Mouse (Mus musculus): ENCODE measurements around the gene Ppil4.
"Not testable (repeated sequence)": the region's sequence is repeated elsewhere in the genome, so short reads cannot be mapped to it uniquely, and the experiment has no call there.

Gene Ppil4

GRCm38 (mm10) chr10:7792751-7793385 is at the start of gene Ppil4, which contains the start of gene Ginm1:
Gene Ppil4, plus strand, starts transcription at chr10:7792891.
Gene Ginm1, minus strand, starts transcription at chr10:7792824.
- peak; percentile 92 to 95 for DNase-seq

- not testable (repeated sequence) for DNase-seq
Observed at GRCm38 (mm10) chr10:7745528-7745927, 47.2 kb upstream of the Ppil4 start.

DNA sequence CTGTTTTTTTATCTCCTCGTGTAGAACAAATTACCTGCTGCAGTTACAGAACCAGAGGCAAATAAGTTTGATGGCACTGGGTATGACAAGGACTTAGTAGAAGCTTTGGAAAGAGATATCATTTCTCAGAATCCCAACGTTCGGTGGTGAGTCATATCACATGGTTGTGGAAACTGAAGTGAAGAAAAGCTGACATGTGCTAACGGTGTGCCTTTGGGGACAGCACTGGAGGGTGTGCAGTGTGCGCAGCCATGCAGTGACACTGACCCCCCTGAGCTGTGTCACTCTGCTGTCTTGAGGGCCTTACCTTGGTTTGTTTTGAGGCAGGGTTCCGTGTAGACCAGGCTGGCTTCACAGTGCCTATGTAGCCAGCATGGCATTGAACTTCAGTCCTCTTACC is 43.9 kb upstream of the Ppil4 start:
- no peak for DNase-seq

DNA sequence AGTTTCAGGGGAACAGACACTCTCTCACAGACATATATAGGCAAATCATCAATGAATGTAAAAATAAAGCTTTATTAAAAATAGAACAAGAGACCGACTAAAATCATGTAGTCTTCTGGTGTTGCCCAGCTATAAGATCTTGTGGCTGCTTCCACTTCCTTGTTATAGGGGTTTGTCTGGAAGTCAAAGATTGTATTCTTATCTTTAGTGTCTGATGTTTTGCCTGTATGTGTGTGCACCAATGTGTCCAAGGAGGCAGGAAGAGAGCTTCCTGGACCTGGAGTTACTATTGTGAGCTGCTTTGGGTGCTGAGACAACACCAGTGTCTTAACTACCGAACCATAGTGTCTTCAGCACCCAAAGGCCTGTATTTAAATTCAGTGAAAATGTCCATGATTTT is 35.1 kb upstream of the Ppil4 start:
- no peak for DNase-seq

GRCm38 (mm10) chr10:7772346-7772745 is 20.3 kb upstream of the Ppil4 start:
- DNase-seq: no peak

GRCm38 (mm10) chr10:7772769-7773168 is 19.9 kb upstream of the Ppil4 start:
- DNase-seq: no peak

GRCm38 (mm10) chr10:7775421-7775820 is 17.3 kb upstream of the Ppil4 start:
- no peak for DNase-seq

DNA sequence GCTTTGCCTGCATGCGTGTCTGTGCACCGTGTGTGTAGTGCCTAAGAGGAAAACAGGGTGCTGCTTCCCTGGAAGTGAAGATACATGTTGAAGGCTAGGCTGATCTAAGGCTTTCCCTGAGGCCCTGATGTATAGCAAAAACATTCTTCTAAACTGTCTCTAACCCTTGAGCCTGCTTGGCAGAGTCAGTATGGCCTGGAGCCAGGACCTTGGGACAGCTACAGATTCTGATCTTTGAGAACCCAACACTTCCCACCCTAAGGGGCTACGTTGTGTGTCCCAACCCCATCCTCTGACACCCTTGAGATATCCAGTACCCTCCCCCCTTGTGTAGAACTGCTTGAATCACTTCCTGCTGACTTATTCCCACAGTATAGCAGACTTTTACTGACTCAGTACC is 14.3 kb upstream of the Ppil4 start:
- DNase-seq: no peak

DNA sequence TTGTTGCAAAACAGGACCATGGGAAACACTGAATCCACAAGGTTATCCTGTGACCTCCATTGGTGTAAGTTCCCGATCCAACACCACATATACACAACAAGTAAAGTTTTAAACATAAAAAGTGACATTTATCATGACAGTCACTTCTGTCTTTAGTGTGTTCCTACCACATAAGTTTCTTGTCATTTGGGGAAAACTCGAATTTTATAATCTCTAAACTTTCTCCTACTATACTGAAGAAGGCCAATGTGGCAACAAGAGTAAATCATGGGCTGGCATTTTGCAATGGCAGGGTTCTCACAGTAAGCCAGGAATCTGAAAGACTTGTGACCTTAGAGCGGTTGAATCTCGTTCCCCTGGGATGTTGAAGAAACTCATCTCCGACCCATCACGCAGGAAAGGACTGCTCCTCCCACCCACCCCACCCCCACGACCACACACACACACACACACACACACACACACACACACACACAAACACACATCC is 12.9 kb upstream of the Ppil4 start:
- no peak for DNase-seq

GRCm38 (mm10) chr10:7780238-7781176 is 12.2 kb upstream of the Ppil4 start:
- peak; percentile 93 to 95 for DNase-seq

- DNase-seq: no peak
Observed at GRCm38 (mm10) chr10:7781214-7781613, 11.5 kb upstream of the Ppil4 start.

- DNase-seq: no peak
Observed at GRCm38 (mm10) chr10:7787319-7787718, 5.4 kb upstream of the Ppil4 start.

GRCm38 (mm10) chr10:7792254-7792750 is 389 bp upstream of the Ppil4 start:
- no peak for DNase-seq

DNA sequence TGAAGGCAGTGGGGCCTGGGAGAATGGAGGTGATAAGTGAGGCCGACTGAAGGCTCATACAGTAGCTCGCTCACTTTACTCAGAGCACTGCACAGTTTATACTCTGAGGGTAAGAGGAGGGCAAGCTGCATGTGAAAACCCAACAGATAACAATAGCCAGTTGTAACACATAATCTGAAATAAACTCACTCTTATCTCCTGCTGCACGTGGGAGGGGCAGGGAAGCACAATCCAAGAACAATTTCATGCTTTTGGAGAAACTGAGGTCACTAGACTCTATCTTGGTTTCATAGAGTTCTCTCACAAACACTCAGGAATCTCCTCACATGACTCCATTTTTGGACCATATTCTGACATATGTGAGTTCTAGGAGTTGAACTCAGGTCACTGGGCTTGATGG is 8.6 kb downstream of the Ppil4 start:
- no peak for DNase-seq

DNA sequence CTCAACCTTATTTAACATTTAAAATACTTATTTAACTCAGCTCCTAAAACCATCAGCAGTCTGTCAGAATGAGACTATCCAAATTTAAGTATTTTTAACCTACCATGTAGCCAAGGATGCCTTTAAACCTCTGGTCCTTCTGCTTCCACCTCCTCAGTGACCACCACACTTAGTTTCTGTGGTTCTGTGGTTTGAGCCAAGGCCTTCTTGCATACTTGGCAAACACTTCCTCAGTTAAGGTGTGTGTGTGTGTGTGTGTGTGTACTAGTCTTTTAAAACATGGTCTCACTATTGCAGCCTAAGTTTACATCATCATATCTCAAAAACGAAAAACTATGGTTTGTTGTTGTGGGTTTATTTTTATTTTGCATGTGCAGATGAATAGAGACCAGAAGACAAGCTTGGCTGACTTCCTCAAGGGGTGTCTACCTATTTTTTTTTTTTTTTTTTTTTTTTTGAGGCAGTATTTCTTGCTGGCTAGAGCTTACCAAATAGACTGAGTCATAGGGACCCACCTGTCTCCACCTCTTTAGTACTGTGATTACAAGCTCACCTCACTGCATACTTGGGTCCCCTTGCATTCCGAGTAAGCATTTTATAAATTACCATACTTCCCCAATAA is 9.9 kb downstream of the Ppil4 start:
- DNase-seq: no peak

GRCm38 (mm10) chr10:7809937-7810336 is 17.2 kb downstream of the Ppil4 start:
- peak in 1 of 2 experiments; percentile 27 for DNase-seq

DNA sequence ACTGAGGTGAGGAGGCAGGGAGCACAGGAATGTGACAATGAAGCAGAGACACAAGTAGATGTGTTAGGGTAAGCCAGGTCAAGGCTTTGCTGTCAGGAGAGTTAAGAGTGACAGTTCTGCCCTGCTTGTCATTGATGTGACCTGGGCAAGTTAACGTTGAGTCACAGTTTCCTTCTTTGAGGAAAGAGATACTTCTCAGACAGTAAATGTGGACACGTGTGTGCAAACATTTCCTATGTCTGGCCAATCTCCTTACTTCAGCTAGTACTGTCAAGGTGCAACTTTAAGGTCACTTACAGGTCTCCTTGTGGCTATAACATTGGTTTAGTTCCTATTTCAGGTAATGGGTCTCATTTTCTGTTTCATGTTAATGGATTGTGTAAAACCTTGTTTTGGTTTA is 23.8 kb downstream of the Ppil4 start:
- no peak for DNase-seq

- no peak for DNase-seq
Observed at GRCm38 (mm10) chr10:7818676-7819075, 26.0 kb downstream of the Ppil4 start.

DNA sequence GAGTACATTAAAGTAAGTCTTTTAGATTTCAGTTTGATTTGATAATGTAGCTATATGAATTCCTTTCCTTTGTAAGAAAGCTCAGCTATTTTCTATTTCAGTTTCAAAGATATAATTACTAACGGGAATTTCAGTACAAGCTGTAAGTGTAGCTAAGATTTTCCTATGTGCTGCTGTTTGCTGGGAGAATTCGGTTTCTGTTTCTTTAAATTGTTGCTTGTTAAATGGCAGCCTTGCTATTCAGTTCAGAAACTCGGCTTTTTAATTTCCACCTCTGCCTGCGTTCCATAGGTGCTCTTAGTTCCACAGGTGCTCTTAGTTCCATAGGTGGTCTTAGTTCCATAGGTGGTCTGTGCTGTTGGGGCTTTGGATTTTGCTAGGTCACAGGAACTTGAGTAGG is 26.5 kb downstream of the Ppil4 start:
- DNase-seq: no peak

- DNase-seq: no peak
Observed at GRCm38 (mm10) chr10:7819603-7820002, 26.9 kb downstream of the Ppil4 start.

DNA sequence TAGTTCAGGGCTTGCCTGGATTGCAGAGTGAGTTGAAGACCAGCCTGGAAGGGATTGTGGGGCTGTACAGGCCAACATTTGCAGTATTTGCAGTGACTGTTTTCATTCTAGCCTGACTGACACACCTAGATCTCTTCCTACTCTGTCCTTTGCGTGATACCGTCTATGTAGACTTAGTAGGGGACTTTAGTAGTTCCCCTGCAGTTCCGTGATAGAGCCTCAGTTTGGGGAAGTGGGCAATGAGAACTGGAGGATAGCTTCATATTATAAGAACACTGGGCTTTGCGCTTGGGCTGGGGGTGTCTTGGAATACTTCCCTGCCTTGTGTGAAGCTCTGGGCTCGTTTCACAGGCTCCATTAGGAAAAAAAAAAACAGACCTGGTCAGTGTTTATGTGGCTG is 27.5 kb downstream of the Ppil4 start:
- no peak for DNase-seq

DNA sequence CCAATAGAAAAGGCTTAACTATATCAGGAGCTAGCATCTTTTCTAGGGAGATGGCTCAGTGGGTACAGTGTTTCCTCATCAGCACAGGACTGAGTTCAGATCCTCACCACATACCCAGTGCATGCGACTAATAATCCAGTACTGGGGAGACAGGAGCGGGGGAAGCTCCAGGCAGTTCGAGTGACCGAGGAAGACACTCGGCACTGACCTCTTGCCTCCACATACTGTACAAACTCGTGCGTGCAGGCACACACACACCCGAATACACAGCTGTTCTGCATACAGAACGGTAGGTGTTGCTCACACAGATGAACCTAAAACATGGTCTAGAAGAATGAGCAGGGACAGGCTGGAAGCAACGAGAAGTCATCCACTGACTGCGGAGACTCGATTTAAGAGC is 29.3 kb downstream of the Ppil4 start:
- DNase-seq: no peak

GRCm38 (mm10) chr10:7824663-7825280 is 32.1 kb downstream of the Ppil4 start:
- DNase-seq: no peak

Measured in kidney, postnatal 4 days (tissue).